Mouse (Mus musculus): ENCODE results near the gene Mrc2.

Mrc2 gene

GRCm38 (mm10) chr11:105390290-105390689 lies 97.8 kb downstream of the Mrc2 start:
- DNase-seq (ENCODE audit: low spot score): no peak
